Mouse (Mus musculus) spleen, adult 18-20 months (tissue): ENCODE data around the gene Ssbp3.

ENCODE experiments used
- DNase-seq, 2 experiments: peaks; one replicate each; pipeline ENCODE4 v3.0.0; 2022; ENCODE audit warnings: mixed read lengths in 2 of 2

Ssbp3 gene

DNA sequence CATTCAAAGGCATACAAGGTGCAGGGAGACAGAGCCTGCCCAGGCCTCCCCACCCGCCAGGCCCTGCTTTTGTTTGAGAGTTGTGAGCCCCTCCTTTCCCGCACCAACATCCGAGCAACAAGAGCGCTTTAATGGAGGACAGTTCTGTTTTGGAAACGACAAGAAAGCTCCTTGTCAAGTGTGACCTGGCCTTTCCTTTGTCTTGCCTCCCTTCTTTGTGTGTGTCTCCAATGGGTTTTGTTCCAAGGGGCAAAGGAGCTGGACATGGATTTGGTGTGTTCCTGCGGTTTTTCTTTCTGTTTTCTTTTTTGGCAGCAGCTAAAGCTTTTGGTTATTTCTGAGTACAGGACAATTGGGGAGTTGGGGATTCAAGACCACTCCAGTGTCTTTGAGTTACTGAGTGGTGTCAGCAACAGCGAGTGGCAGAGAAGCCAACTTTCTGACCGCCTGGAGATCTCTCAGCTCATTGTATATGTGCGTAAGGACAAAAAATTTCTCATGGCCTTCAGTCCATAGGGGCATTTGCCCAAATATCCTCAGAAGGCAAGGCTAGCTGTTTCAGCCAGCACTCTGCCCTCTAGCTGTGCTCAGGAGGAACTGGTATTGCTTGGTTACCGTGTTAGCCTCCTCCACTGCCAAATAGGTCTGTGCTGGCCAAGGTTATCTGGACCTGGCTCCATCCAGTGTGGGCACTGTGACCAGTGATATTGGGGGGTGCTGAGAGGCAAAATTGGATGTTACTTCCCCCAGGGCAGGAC, 78.9 kb downstream of the Ssbp3 start:
- DNase-seq: no peak

DNA sequence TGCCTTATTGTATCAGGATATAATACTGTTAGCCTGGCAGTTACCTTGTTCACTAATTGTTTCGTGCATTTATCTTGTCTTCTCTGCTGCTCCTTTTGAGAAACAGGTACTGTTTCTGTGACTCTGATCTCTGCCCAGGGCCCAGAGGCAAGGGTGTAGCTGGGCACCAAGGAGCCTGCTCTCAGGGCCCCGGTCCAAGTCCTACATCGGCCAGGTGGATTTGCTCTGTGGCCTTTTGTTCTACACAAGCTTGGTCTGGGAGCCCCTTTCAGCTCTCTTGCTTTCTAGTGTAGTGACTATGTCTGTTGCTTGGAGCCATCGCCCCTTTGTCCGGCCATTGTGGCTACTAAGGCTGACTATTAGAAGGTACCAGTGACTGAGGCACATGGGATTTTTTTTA, 82.6 kb downstream of the Ssbp3 start:
- DNase-seq: no peak

DNA sequence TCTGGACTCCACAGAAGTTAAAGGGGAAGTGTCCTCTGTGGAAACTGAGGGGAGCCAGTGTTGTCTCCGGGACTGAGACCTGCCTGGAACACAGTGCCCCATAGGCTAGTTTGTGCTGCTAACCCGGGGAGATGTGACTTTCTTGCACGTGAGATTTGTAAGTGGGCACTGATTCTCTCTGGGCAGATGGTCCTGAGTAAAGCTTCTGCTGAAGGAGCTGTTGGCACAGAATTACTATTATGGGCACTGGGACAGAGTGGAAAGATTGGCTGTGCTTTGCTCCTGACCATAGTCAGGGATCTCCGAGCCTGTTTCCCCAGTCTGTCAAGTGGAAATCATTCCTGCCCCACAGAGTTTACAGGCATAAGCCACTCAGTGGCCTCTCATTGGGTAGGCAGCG, 83.8 kb downstream of the Ssbp3 start:
- no peak for DNase-seq

DNA sequence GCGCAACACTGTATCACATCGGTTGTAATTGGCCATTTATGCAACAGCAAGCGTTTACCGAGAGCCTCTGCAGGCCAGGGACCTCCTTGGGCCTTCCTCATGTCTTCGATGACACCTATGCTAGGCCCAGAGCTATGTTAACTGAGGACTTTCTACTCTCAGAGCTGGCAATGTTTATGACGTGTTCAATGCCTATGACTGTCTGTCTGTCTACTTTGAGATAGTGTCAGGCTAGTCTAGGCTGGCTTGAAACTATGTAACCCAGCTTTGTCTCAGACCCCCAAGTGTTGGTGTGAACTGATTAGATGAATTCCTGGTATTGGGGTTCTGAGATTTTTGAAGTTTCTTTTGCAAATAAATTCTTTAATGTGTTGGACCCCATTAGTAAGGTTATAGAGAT, 84.6 kb downstream of the Ssbp3 start:
- no peak for DNase-seq

DNA sequence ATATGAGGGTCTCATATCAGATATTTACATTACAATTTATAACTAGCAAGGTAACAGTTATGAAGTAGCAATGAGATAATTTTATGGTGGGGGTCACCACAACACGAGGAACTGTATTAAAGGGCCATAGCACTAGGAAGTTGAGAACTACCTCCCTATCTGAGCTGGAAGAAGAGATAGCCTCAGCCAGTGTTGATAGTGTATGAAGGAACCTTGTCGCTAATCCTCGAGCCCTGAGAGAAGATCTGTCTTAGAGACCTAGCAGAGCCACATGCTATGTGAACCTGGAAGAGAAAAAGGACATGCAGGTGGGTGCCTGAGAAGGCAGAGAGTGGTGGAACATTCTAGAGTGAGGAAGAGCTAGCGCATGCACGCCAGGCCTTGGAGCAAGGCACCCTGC, 85.0 kb downstream of the Ssbp3 start:
- no peak for DNase-seq

DNA sequence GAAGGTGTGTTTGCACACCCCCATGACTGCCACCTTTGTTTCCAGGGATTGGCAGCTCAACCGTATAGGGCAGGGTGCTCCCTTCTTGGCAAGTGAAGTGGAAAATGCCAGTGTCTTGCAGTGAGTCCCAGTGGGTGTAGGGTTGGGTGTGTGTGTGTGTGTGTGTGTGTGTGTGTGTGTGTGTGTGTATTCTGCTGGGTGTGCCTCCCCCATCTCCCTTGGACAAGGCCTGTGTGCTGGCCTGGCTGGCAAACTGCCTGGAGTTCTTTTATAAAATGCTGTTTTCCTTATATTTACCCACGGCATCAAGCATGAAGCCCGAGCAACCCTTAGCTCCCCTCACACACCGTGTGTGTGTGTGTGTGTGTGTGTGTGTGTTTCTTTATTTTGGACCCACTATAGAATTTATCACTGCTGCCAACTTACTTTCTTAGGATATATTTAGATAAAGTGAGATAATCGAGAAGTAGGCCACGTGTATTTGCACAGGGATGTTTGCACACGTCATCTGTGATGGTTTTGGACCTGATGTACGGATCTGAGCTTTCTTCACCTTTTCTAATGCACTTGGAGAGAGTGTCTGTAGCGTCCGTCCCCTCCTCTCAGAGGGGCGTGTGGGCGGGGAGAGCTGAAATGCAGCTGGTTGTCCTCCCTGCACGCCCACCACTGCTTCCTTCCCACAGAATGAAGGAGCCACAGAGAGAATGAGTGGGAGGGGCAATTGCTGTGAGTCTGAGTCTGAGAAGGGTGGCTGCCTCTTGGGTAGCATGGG, 86.0 kb downstream of the Ssbp3 start:
- DNase-seq: no peak

DNA sequence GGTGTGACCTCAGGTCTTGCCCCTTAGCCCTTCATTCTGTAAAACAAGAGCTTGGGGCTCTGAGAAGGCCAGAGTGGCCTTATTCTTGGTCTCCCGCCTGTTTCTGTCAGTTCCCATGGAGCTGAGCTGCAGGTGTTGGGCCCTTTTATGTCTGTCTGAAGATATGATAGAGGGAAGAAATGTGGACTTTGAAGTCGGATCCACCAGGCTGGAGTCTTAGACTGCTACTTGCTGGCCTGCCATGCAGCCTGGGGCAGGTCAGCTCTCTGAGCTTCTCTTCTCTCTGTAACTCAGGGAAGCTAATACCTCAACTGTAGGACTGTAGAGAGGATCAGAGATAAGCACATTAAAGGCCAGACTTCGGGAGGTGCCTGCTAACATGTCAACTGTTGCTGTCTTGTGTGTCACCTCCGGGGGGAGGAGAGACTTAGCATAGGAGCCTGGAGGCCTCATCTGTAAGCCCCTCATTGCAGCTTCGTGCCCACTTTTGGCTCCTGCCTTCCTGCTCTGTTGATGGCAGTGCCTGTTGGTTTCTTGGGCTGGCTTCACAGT, 90.8 kb downstream of the Ssbp3 start:
- no peak for DNase-seq

DNA sequence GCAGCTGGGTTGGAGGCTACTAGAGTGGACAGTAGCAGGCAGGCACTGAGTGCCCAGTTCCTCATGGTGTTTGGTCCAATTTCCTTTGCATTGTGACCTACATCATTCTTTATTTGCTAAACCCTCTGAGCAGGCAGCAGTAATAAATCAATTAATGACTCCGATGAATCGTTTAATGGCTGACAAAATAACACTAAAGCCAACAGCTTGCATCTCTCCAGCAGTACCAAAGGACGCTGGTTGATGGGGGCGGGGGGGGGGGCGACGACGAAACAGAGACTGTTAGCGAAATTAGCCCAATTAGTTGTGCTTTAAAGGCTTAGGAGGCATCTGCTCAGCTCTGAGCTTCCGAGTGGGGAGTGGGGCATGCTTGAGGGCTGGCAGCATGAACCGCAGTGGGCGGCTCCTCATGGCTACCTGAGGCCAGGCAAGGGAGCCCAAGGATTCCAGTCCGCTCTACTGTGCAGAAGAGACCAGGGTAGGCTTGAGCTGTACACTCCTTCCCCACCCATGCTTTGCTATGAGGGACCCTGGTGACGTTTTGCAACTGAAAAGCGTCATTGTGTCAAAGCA, 91.5 kb downstream of the Ssbp3 start:
- no peak for DNase-seq

DNA sequence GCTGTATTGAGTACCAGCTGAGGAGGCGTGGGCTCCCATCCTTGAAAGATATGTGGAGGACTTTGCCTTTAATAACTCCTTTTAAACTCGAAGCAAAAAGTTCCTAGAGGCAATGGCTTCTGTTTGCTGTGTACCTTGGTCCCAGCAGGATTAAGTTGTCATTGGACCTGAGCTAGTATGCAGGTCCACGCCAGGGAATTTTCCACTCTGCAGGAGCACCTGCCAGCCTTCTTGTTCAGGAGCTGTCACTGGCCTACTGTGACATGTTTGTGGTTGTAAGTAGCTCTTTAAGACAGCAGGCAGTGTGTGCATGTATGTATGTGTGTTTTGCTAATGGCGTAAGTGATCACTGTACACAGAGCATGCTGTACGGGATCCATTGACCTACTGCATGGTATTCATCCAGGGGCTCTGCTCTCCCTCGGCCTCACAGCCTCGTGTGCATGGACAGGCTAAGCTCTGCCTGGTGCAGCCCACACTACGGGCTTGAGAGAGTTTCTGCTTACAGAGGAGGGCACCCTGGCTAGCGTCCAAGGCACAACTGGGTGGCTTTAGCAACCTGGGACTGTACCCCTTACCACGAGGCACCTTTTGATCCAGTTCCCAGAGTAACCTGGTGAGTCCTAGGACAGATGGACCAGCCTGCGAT, 92.1 kb downstream of the Ssbp3 start:
- no peak for DNase-seq

DNA sequence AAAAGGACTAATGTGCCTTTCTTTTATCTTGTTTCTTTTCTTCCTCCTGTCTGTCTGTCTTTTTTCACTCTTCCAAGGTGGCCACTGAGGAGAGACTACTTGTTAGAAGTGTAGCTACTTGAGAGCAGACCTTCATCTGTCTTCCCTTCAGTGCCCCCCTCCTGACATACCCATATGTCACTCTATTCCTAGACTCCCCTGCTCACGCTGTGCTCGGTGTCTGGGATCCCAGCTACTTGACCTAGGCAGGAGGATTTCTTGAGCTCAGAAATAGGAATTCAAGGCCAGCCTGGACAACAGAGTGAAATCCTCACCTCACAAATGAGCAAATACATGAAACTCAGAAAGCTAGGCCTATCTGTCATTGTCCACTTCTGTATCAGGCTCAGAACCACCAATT, 92.7 kb downstream of the Ssbp3 start:
- DNase-seq: no peak

DNA sequence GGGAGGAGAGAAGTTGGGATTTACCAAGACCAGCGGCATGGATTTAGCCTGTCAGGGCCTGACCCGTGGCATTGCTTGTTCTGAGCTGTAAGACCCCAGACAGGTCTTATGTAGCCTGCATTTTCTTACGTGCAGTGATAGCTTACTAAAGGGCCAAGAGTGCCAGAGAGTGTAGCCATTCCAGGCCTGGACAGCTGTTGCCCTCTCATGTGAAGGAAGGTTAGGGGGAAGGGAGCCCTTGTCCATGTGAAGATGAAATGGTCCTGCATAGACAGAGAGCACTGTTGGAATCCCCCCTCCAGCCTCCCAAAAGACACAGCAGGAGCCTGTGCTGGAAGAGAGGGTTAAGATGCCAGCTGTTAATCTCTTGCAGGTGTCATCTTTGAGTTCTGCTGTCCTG, 93.3 kb downstream of the Ssbp3 start:
- DNase-seq: no peak

DNA sequence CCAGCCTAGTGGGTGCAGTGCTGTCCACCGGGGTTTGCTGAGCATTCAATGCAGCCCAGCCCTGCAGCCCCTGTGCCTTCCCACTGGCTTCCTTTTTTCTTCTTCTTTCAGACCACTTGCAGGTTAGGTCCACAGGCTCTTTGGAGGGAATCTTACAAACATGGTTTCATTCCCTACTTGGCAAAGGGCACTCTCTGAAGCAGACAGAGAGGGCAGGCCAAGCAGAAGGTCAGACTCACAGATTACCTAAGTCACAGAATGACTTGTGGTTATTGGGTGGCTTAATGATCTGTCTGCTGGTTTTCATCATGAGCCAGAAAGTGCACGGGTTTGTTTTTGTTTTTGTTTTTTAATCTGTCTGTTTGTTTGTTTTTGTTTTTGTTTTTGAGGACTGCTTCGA, 93.8 kb downstream of the Ssbp3 start:
- no peak for DNase-seq

DNA sequence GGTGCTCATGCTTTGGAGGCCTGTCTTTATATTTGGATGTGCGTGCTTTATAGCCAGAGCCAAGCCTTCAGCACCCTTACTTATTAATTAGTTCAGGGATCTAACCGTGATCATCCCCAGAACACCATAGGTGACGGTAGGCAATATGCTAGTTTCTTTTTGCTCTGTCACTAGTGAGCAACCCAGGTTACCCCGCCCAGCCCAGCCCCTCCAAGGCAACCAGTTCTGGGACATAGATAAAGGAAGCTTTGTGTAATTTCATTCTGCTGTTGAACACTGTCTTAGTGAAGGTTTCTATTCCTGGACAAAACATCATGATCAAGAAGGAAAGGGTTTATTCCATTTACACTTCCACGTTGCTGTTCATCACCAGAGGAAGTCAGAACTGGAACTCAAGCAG, 94.7 kb downstream of the Ssbp3 start:
- no peak for DNase-seq

DNA sequence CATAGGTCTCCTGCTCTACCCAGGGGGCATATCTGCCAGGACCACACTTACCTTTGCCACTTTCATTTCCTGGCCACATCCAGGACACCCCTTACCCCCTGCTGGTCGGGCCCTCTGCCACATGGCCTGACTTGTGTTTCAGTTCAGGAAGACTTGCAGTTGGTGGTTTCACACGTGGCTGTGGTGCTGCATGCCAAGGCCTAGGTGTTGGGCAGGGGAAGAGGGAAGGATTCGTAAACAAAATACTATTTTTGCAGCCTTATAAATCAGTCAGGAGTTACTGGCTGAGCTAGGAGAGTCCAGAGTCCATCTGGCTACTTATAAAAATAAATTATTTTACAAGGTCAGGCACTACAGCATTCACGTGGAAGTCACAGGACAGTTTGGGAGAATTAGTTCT, 95.7 kb downstream of the Ssbp3 start:
- no peak for DNase-seq

DNA sequence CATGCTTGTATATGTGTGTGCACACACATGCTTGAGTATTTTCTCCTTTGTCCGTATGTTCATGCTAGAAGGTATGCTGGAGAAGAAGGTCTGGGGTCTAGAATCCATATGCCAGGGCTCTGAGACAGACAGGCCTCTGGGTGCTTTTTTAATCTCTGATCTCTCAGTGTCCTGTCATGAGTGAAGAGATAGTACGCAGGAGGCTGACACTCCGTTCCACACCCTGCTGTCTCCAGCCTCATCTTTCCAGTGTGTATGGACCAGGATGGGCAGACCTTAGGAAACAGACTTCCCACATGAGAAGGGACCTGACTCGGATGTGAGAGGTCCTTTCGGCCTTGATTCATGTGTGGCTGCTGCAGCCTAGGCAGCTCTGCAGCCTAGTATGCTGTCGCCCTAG, 96.3 kb downstream of the Ssbp3 start:
- no peak for DNase-seq

DNA sequence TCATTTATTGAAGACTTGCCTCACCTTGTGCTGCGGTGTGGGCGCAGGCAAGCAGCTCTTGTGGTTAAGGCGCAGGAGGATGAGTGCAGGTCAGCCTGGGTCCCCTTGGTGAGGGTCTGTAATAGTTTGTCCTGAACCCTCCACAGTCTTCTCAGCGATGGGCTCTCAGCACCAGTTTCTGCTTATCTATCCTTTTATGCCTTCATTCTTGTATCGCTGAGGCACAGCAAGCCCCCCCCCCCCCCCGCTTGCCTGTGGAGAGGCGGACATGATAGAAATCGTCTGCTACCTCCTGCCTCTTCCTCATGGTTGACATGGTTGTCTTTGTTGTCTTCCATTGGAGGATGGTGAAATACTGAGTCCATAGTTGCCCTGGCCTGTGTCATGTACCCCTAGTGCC, 96.9 kb downstream of the Ssbp3 start:
- DNase-seq: no peak

DNA sequence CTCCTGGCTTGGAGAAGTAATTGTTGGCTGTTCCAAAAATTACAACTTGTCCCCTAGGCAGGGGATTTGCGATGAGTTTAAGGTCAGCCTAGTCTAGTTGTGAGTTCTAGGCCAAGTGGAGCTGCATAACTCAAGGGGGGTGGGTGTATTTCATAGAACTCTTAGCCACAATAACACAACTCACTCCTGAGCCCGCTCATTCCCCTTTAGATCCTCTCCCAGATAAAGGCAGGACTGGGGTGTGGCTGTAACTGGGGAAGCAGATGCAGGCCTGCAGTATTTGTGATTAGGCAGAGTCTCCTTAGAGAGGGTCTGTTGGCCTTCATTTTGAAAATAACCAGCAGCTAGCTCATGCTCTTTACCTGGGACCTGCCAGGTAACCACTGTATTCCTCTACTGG, 97.7 kb downstream of the Ssbp3 start:
- no peak for DNase-seq

DNA sequence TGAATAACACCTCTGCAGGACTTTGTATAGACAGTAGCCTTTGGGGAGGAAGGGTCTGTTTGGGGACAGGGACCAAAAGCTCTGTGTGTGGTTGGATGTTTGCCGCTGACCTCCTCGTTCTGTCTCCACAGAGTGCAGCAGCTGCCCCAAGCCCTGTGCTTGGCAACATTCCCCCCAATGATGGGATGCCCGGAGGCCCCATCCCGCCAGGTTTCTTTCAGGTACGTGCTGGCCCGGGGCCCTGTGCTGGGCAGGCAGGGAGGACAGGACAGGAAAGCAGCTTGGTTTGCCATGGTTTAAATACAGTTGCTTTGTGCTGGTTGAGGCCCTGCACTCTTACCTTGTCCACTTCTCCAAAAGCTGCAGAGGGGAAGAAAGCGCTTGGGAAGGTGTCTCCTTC, 99.0 kb downstream of the Ssbp3 start:
- DNase-seq: no peak

DNA sequence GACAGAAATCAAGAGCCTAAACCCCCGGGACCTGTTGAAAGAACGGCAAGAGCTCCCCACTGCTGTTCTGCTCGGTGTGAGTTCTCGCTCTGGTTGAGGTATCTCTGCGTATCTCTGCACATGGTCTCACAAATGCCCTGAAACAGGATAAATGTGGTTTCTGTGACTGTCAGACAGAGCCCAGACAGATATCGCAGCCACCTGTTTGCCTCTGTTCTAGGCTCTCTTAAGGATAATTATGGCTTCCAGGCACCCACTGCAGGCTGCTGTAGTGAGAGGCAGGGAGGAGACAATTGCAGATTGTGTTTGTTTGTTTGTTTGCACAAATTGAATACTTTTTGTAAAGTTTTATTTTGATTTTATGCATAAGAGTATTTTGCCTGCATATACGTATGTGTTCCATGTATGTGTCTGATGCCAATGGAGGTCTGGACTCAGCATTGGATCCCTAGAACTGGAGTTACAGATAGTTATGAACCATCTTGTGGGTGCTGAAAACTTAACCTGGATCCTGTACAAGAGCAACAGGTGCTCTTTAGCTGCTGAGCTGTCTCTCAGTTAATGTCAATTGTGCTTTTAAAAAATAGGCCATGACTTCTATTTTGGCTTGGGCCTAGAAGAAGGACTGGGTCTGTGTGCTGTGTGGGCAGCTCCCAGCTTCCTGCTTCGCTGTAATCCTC, 101.0 kb downstream of the Ssbp3 start:
- DNase-seq: no peak

DNA sequence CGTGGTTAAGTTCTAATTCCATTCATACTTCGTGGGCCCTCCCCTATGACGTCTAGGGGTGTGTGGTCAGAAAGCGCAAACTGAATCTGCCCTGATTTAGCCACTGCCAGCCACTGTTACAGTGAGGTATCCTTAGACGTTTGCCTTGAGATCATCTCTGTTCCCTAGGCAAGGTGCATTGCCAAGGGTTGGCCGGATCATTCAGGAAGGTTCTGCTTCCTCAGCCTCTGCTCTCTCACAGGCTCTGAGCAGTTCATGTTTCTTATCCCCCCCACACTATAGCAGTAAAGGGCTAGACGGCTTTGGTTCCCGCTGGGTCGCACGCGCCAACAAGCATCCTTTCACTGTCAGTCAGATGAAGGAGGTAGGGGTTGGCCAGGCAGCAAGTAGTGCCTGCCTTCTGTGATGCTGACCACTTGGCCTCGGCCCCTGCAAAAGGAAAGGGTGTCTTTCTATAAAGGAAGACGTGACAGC, 101.5 kb downstream of the Ssbp3 start:
- no peak for DNase-seq

DNA sequence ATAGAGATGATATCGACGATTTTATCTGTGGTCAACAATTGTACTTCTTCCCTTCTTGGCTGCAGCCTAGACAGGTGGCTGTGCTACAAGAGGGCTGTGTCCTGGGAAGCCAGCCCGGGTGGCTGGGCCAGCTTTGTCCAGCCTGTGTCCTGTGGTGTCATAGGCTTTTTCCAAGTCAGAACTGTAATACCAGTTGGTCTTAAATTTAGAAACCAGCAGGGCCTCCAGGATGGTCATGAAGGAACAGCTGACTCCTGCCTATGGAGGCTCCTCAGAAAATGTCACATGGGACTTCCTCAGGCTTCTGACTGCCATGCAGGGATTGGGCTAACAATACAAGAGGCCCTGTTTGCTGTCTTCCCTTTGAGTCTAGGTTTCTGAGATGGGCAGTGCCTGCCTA, 102.1 kb downstream of the Ssbp3 start:
- DNase-seq: no peak

DNA sequence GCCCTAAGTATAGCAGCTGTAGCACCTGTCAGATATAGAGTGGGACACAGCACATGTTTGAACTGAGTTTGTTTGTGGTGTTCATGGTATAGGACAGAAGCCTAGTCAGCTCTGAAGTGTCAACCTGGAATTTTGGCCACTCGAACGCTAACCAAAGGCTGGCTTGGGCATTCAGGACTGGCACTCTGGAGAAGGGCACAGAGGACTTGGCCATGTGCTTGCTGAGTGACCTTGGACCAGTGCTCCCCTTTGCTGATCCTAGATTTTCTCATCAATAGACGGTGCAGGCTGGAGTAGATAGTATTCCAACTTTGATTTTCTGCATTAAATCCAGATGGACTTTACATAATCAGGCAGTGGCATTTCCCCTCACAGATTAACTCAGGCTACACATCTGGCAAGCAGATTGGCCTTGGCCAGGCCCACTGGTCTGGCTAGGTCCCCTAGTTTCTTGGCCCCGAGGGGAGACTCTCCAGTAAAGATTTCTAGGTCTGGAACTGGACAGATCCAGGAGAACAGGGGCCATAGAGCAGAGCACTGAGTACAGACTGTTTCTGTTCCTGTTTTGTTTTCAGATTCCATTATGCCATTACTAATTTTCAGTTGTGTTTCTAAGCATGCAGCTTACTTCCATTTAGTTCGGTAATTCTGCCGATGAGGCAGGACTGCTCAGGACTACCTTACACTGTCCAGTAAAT, 102.8 kb downstream of the Ssbp3 start:
- DNase-seq: no peak
